Mouse (Mus musculus) adrenal gland, postnatal 36 days (tissue): Measurements from ENCODE around the gene Gm10408. TPM values are rescaled to one million over a fixed set of nuclear protein-coding genes. Genes with fewer than 3 reads are reported as not detected.
"Not testable (repeated sequence)": the region's sequence is repeated elsewhere in the genome, so short reads cannot be mapped to it uniquely, and the experiment has no call there.

Source experiments
- DNase-seq, 2 experiments: peaks; one replicate each; pipeline ENCODE4 v3.0.0; 2021; ENCODE audit warnings: mixed read lengths in 1 of 2
- long read RNA-seq, 2 experiments: library from polyadenylated mRNA; stranded (forward); transcript quantifications; one replicate each; pipeline ENCODE4 v2.0.0; 2021; ENCODE audit warnings: borderline sequencing depth in 2 of 2
- total RNA-seq, 2 experiments: library from RNA; stranded (reverse); gene quantifications; 2 replicates each; pipeline ENCODE4 v1.2.3; 2021

Gene Gm10408
- total RNA-seq = not detected
- long read RNA-seq, experiment 1 = 0 reads
- long read RNA-seq, experiment 2 = 0 reads

GRCm38 (mm10) chr14:3449079-3449478, at the start of gene Gm10408:
Gm10408 (plus strand) TSS chr14:3449379.
- not testable (repeated sequence) for DNase-seq

GRCm38 (mm10) chr14:3412314-3412713, 36.9 kb upstream of the Gm10408 start, which contains the start of gene Gm10409:
Gm10409 (plus strand) TSS chr14:3412614.
- not testable (repeated sequence) for DNase-seq

- DNase-seq = not testable (repeated sequence)
Observed at GRCm38 (mm10) chr14:3427803-3428202, 21.4 kb upstream of the Gm10408 start, which contains the start of gene Gm3005. Gm3005 (plus strand) TSS chr14:3428103.

Other genes starting within 250 kb of the Gm10408 start
- under 1 TPM; 0.49 to 0.63 TPM for gene D830030K20Rik, start 240.9 kb upstream of the Gm10408 start, total RNA-seq
- not detected for gene Gm2956, start 116.8 kb upstream of the Gm10408 start, total RNA-seq
- not detected for gene Gm10413, start 54.3 kb upstream of the Gm10408 start, total RNA-seq
- gene Gm10409, start 36.8 kb upstream of the Gm10408 start, total RNA-seq = not detected
- gene Gm3005, start 21.3 kb upstream of the Gm10408 start, total RNA-seq = not detected
- not detected for gene Gm3012, start 185.1 kb downstream of the Gm10408 start, total RNA-seq
- not detected for gene Gm3020, start 202.7 kb downstream of the Gm10408 start, total RNA-seq
- gene Gm3043, start 239.4 kb downstream of the Gm10408 start, total RNA-seq = not detected